In genomic region chr7:126645708-126646107, GRCm38 (mm10) we compare ENCODE assay signal across 2 mouse cellular contexts.
TF ChIP-seq lines count a peak whose summit lies in the region.

No protein-coding gene starts in this region.

TF ChIP-seq in CH12.LX, 34 proteins besides CTCF, POLR2A, EP300 and RAD21:
- 0 out of 2 replicates have a peak, but pooled peaks have one; percentile 41 for TF ChIP-seq MAX (IDR thresholded peaks at IDR 0.05; ENCODE audit: low read length)
- no peak for TF ChIP-seq MAFK (IDR thresholded peaks at IDR 0.05; ENCODE audit: insufficient replicate concordance, low read length)
- no peak for TF ChIP-seq POLR2AphosphoS2 (IDR thresholded peaks at IDR 0.05; ENCODE audit: low read depth, low read length)
- TF ChIP-seq PAX5 (IDR thresholded peaks at IDR 0.05; ENCODE audit: low read length): no peak
- TF ChIP-seq UBTF (IDR thresholded peaks at IDR 0.05; ENCODE audit: low read depth, low read length): no peak
- TF ChIP-seq TBP (conservative IDR thresholded peaks at IDR 0.05; ENCODE audit: low read depth, low read length): peak; percentile 57; the same call in 1 of the 2 replicates
- TF ChIP-seq SIN3A (IDR thresholded peaks at IDR 0.05; ENCODE audit: low read length): peak; percentile 25; the same call in 1 of the 2 replicates
- no peak for TF ChIP-seq MYC (IDR thresholded peaks at IDR 0.05; ENCODE audit: low read depth, low read length)
- TF ChIP-seq HCFC1 (IDR thresholded peaks at IDR 0.05; ENCODE audit: low read depth, low read length): peak; percentile 74
- TF ChIP-seq RCOR1 (conservative IDR thresholded peaks at IDR 0.05; ENCODE audit: low read depth, low read length): no peak
- TF ChIP-seq MXI1 (IDR thresholded peaks at IDR 0.05; ENCODE audit: low read depth, low read length): peak; percentile 39; the same call in 1 of the 2 replicates
- peak; percentile 64; the same call in 1 of the 2 replicates for TF ChIP-seq IRF4 (IDR thresholded peaks at IDR 0.05; ENCODE audit: low read depth, low read length)
- TF ChIP-seq MEF2A (IDR thresholded peaks at IDR 0.05; ENCODE audit: borderline replicate concordance, low read depth, low read length): peak; percentile 71; the same call in 1 of the 2 replicates
- peak; percentile 73; the same call in 1 of the 2 replicates for TF ChIP-seq TCF12 (IDR thresholded peaks at IDR 0.05; ENCODE audit: low read depth, low read length)
- peak; percentile 89 for TF ChIP-seq ELF1 (IDR thresholded peaks at IDR 0.05; ENCODE audit: low read depth, low read length)
- TF ChIP-seq NELFE (IDR thresholded peaks at IDR 0.05; ENCODE audit: low read depth, low read length): peak; percentile 54; the same call in 1 of the 2 replicates
- peak; percentile 81 for TF ChIP-seq ETS1 (conservative IDR thresholded peaks at IDR 0.05; ENCODE audit: low read depth, low read length)
- TF ChIP-seq NRF1 (IDR thresholded peaks at IDR 0.05; ENCODE audit: low read depth, low read length): no peak
- no peak for TF ChIP-seq ZNF384 (IDR thresholded peaks at IDR 0.05; ENCODE audit: low read depth, low read length)
- peak; percentile 28; the same call in 1 of the 2 replicates for TF ChIP-seq CHD1 (IDR thresholded peaks at IDR 0.05; ENCODE audit: low read depth, low read length)
- no peak for TF ChIP-seq MAZ (IDR thresholded peaks at IDR 0.05; ENCODE audit: low read depth, low read length)
TF ChIP-seq in CH12.LX: peak in this region for 12.

TF ChIP-seq in ES-E14, 5 proteins besides CTCF, POLR2A, EP300 and RAD21:
- TF ChIP-seq ZNF384 (IDR thresholded peaks at IDR 0.05; ENCODE audit: low read depth, low read length) (no peak), HCFC1 (IDR thresholded peaks at IDR 0.05; ENCODE audit: borderline replicate concordance, insufficient read depth, low read length) (no peak), MAFK (IDR thresholded peaks at IDR 0.05; ENCODE audit: insufficient read depth, low read depth, low read length) (no peak), ZC3H11A (IDR thresholded peaks at IDR 0.05; ENCODE audit: borderline replicate concordance, low read depth, low read length) (no peak), CHD2 (IDR thresholded peaks at IDR 0.05; ENCODE audit: low read depth, low read length) (no peak)
TF ChIP-seq in ES-E14: peak in this region for 0.
